Mouse (Mus musculus) MEL (cell line): ENCODE measurements around the gene Bbs9.

Source experiments
- CHD2 ChIP-seq: IDR thresholded peaks from 2 replicates; pipeline ENCODE4 v1.6.1; 2011; ENCODE audit warnings: low read length, improper control_type of control experiment
- EP300 ChIP-seq, 2 experiments: IDR thresholded peaks; 2 replicates each; pipeline ENCODE4 v1.6.1; 2011; ENCODE audit warnings: improper control_type of control experiment in 2 of 2, low read length in 2 of 2, low read depth in 1 of 2, mild to moderate bottlenecking in 1 of 2
- NRF1 ChIP-seq: IDR thresholded peaks from 2 replicates; pipeline ENCODE4 v1.6.1; 2014; ENCODE audit warnings: low read depth, mild to moderate bottlenecking, inconsistent platforms, low read length, improper control_type of control experiment, moderate library complexity; ENCODE audit not compliant: poor library complexity, insufficient read depth, severe bottlenecking
- POLR2A ChIP-seq, 2 experiments: IDR thresholded peaks; 2 replicates each; pipeline ENCODE4 v1.6.1; 2011 to 2012; ENCODE audit warnings: low read length in 2 of 2, mild to moderate bottlenecking in 2 of 2, control low read depth in 1 of 2, improper control_type of control experiment in 1 of 2, low read depth in 1 of 2, moderate library complexity in 1 of 2; ENCODE audit not compliant: control insufficient read depth in 1 of 2, insufficient read depth in 1 of 2, poor library complexity in 1 of 2

- TF ChIP-seq NRF1 (no peak), POLR2A (IDR thresholded peaks at IDR 0.05; ENCODE audit: control insufficient read depth in 1 of 2, insufficient read depth in 1 of 2, low read depth in 1 of 2, low read length in 2 of 2, poor library complexity in 1 of 2) (no peak), CHD2 (no peak), EP300 (IDR thresholded peaks at IDR 0.05; ENCODE audit: low read depth in 1 of 2, low read length in 2 of 2) (no peak)
Observed at GRCm38 (mm10) chr9:22523460-22523859, 47.9 kb downstream of the Bbs9 start.
